Mouse (Mus musculus) E14TG2a.4 (cell line): Measurements from ENCODE around the gene Ifi213.
"Not testable (repeated sequence)": the region's sequence is repeated elsewhere in the genome, so short reads cannot be mapped to it uniquely, and the experiment has no call there.

Experiments used
- H3K27me3 ChIP-seq: 2 replicates; pipeline ENCODE4 v1.6.1; 2014; ENCODE audit warnings: low read length, control low read depth; ENCODE audit not compliant: insufficient read depth
- H3K36me3 ChIP-seq: 2 replicates; pipeline ENCODE4 v1.6.1; 2014; ENCODE audit warnings: low read length, control low read depth; ENCODE audit not compliant: insufficient read depth
- H3K4me1 ChIP-seq: replicated peaks from 2 replicates; pipeline ENCODE4 v1.6.1; 2014; ENCODE audit warnings: low read depth, low read length, control low read depth
- H3K4me3 ChIP-seq: replicated peaks from 2 replicates; pipeline ENCODE4 v1.5.1; 2014; ENCODE audit warnings: mild to moderate bottlenecking, low read length
- H3K9me3 ChIP-seq: 2 replicates; pipeline ENCODE4 v1.6.1; 2014; ENCODE audit warnings: low read length, control low read depth
- CTCF ChIP-seq: conservative IDR thresholded peaks from 2 replicates; pipeline ENCODE4 v1.5.1; 2014; ENCODE audit warnings: low read length
- NANOG ChIP-seq: IDR thresholded peaks from 2 replicates; pipeline ENCODE4 v1.6.1; 2014; ENCODE audit warnings: borderline replicate concordance, low read length, mixed read lengths
- POU5F1 ChIP-seq: IDR thresholded peaks from 2 replicates; pipeline ENCODE4 v1.6.1; 2014; ENCODE audit warnings: low read length, borderline replicate concordance

Gene Ifi213

DNA sequence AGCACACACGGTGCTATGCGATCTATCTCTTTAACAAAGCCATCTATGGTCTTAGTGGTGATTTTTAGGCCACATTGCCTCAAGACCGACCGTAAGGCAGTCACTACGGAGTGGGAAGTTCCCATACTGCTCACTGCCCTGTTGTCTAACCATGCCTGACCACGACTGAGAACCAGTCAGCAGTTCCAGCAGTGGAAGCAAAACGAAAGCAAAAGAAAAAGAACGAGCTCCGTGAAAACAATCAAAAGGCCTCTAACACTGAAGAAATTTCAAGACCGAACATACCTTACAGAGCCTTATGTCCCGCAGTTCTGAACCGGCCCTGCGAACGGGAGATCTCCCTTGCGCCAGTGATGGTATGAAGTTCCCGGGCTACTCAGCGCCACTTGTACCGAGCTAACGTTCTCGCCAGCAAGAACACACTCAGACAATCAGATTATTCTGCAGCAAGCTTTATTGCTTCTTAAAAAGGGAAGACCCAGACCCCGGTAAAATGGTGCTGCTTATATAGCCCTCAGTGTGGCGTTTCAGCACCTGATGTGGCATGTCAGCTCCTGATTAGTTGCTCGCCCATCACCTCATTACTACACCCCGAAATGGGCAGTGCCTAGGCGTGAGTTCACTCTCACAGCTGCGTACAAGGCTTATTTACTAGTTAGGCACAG lies 19.0 kb downstream of the Ifi213 start:
- Histone ChIP-seq H3K4me1 (no peaks in the 10 kb centered on the region), H3K4me3 (no peak overlapping the region), H3K36me3 (no peaks in the 10 kb centered on the region), H3K27me3 (no peaks in the 10 kb centered on the region), H3K9me3 (peaks cover 84% of the 10 kb centered on the region)
- TF ChIP-seq POU5F1 (no peak), CTCF (no peak), NANOG (no peak)

DNA sequence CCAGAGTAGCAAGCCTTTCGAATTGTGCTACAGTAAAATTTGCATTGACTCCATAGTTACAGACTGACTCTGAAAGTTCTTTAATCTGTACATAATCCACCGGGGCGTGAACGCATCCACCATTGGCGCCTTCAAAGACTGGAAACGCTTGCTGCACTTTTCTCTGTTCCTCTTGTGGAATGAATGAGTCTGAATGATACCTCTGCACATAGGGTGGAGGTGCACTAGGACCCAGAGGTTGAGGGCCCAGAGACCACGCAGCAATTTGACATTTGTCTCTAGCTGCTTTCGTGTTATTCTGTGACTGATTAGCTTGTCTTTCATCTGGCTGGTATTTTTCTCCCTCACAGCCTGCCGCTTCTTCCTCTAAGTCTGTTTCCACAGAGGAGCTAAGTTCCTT lies 20.0 kb downstream of the Ifi213 start:
- Histone ChIP-seq H3K36me3 (no peaks in the 10 kb centered on the region), H3K9me3 (peaks cover 93% of the 10 kb centered on the region), H3K27me3 (no peaks in the 10 kb centered on the region), H3K4me1 (no peaks in the 10 kb centered on the region), H3K4me3 (no peak overlapping the region)
- no peak for TF ChIP-seq POU5F1
- no peak for TF ChIP-seq CTCF
- no peak for TF ChIP-seq NANOG

DNA sequence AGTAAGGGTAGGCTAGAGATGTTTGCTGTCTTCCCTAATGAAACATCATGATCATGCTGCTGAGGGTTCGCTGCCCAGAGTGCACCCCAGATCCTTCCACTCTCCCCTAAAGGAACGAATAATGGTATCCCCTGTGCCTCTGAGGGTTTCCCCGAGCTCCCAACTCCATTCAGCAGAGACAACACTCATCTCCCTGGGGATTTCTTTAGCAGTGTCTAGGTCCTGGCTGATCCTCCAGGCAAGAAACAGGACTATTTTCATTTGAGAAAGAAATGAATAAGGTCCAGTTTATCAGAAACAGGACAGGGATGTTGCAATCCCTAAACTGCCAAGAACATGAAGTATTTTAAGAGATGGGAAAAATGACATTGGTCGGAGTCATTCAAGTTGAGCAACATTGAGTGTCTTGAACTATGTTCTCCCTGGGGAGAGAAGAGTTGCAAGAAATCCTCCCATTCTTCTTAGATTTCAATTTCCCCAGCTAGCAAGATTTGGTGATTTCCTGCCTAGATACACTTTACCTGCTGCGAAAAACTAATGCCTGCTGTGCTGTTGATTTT lies 48.5 kb downstream of the Ifi213 start:
- not testable (repeated sequence) for H3K9me3 ChIP-seq, H3K4me1 ChIP-seq, H3K27me3 ChIP-seq, H3K36me3 ChIP-seq, H3K4me3 ChIP-seq

DNA sequence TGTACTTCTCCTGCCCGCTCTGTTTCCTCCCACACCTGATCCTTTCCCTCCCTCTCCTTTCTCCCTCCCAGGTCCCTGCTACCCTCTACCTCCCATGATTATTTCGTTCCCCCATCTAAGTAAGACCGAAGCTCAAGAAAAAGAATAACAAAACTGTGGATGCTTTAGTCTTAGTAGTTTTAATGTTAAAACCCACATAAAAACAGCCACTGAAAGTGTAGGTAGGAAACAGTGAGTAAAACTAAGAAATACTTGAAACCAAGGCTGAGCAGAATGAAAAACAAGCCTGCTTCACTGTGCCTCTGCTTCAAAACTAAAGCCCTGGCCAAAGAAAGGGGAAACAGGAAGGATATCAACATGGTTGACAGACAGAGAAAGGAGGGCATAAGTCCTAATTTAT lies 50.3 kb downstream of the Ifi213 start:
- not testable (repeated sequence) for H3K4me3 ChIP-seq, H3K4me1 ChIP-seq, H3K27me3 ChIP-seq, H3K36me3 ChIP-seq, H3K9me3 ChIP-seq

DNA sequence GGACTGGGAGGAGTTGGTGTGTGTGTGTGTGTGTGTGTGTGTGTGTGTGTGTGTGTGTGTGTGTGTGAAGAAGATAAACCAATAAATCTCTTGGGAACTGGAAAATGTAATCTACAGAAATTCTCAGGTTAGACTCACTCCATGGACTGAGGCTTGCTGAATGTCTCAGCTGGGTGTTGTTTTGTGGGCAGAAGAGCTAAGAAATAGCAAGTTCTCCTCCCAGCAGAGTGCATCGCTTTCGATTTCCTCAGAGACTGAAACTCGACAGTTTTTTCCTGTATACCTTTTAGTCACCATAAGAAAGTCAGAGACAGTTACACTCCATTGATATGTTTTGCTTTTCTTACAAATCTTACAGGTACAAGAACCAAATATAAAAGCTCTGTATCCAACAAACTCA lies 63.3 kb downstream of the Ifi213 start, which contains the start of gene Ifi214:
Ifi214 (minus strand) TSS at position 167 of the 400 bp plus-strand sequence.
- not testable (repeated sequence) for H3K9me3 ChIP-seq, H3K4me3 ChIP-seq, H3K36me3 ChIP-seq, H3K4me1 ChIP-seq, H3K27me3 ChIP-seq

DNA sequence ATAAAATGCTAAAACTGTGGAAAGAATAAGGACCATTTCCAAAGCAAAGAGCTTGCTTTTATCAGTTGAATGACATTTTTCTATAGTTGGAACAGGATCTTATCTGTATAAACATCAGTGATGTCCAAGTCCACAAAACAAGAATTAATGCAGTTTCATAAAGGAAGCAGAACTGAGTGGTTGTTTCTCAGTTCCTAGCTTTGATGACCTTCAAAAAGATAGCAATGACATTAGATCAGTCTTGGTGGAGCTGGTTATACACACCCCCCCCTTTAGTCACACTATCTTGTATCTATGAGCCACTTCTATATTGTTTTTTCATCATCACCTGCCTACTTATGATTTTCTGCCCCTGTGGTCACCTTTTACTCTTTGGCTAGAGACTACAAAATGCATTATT lies 77.6 kb downstream of the Ifi213 start:
- H3K9me3 ChIP-seq: no peaks in the 10 kb centered on the region
- TF ChIP-seq NANOG: no peak
- TF ChIP-seq CTCF: no peak
- TF ChIP-seq POU5F1: no peak
- H3K4me1 ChIP-seq: no peaks in the 10 kb centered on the region
- H3K36me3 ChIP-seq: no peaks in the 10 kb centered on the region
- no peaks in the 10 kb centered on the region for H3K27me3 ChIP-seq
- no peak overlapping the region for H3K4me3 ChIP-seq
